Mouse (Mus musculus) cerebellum, adult 2 months (tissue): Measurements from ENCODE around the gene Ubp1.

Experiments
- CTCF ChIP-seq: fragments of 200-500 bp; IDR thresholded peaks from 2 replicates; pipeline ENCODE4 v1.5.1; 2011; ENCODE audit warnings: low read depth, mild to moderate bottlenecking, control low read depth, low read length, moderate library complexity, borderline replicate concordance; ENCODE audit not compliant: insufficient read depth
- POLR2A ChIP-seq: fragments of 200-500 bp; IDR thresholded peaks from 2 replicates; pipeline ENCODE4 v1.6.1; 2011; ENCODE audit warnings: low read length, control low read depth, borderline replicate concordance; ENCODE audit not compliant: insufficient read depth

DNA sequence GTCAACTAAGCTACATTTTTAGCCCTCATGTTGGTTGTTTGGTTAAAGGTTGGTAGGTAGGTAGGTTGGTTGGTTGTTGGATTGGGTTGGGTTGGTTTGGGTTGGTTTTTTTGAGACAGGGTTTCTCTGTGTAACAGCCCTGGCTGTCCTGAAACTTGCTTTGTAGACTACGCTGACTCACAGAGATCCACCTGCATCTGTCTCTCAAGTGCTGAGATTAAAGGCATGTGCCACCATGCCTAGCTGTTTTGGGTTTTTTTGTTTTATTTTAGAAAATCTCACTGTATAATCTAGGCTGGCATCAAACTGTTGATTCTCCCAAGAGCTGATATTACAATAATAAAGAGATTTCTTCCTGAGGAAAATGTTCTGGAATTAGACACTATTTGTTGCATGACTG is 12.6 kb downstream of the Ubp1 start:
- no peak for TF ChIP-seq CTCF
- no peak for TF ChIP-seq POLR2A
